Mouse (Mus musculus) gastrocnemius, postnatal 14 days (tissue): ENCODE data around the gene Apol9a. TPM values are rescaled to one million over a fixed set of nuclear protein-coding genes. Genes with fewer than 3 reads are reported as not detected.
A peak's percentile ranks its signal among the peaks of the same experiment; 100 is the strongest.
"Not testable (repeated sequence)": the region's sequence is repeated elsewhere in the genome, so short reads cannot be mapped to it uniquely, and the experiment has no call there.

Experiments
- DNase-seq: peaks from one replicate; pipeline ENCODE4 v3.0.0; 2021; ENCODE audit warnings: mixed read lengths
- intact Hi-C: fragments of 180-260 bp; cut with DNase I; formaldehyde crosslinking; loops from one replicate; pipeline ENCODE4 v1.15.1; 2025; ENCODE audit warnings: low total_unique reads
- long read RNA-seq, 2 experiments: library from polyadenylated mRNA; stranded (forward); transcript quantifications; one replicate each; pipeline ENCODE4 v2.0.0; 2021
- total RNA-seq, 2 experiments: library from RNA; stranded (reverse); gene quantifications; 2 replicates each; pipeline ENCODE4 v1.2.3; 2021

The Apol9a gene
- total RNA-seq = not detected
- long read RNA-seq, experiment 1 = 0 reads
- long read RNA-seq, experiment 2 = 0 reads

- DNase-seq, intact Hi-C loops: not testable (repeated sequence)
Measured at GRCm38 (mm10) chr15:77411035-77411434, at the start of gene Apol9a. Gene Apol9a, minus strand, starts transcription at chr15:77411135.

GRCm38 (mm10) chr15:77449927-77450326, 39.0 kb upstream of the Apol9a start:
- peak; percentile 6 for DNase-seq
- intact Hi-C loops = not testable (repeated sequence)

- DNase-seq, intact Hi-C loops: not testable (repeated sequence)
Measured at GRCm38 (mm10) chr15:77447392-77447791, 36.5 kb upstream of the Apol9a start, which contains the start of gene Apol7b. Gene Apol7b, minus strand, starts transcription at chr15:77447492.

GRCm38 (mm10) chr15:77445668-77446067, 34.7 kb upstream of the Apol9a start:
- intact Hi-C loops, DNase-seq: not testable (repeated sequence)

- not testable (repeated sequence) for DNase-seq
Measured at GRCm38 (mm10) chr15:77444746-77445145, 33.8 kb upstream of the Apol9a start.

GRCm38 (mm10) chr15:77428690-77429448, 17.9 kb upstream of the Apol9a start:
- DNase-seq, intact Hi-C loops: not testable (repeated sequence)

More at GRCm38 (mm10) chr15:77444746-77445145, 33.8 kb upstream of the Apol9a start:
- intact Hi-C loops = not testable (repeated sequence)

GRCm38 (mm10) chr15:77422925-77423324, 12.0 kb upstream of the Apol9a start:
- intact Hi-C loops, DNase-seq: not testable (repeated sequence)

GRCm38 (mm10) chr15:77419657-77420056, 8.7 kb upstream of the Apol9a start:
- DNase-seq, intact Hi-C loops: not testable (repeated sequence)

- intact Hi-C loops, DNase-seq: not testable (repeated sequence)
Measured at GRCm38 (mm10) chr15:77416655-77417333, 5.9 kb upstream of the Apol9a start.

- intact Hi-C loops, DNase-seq: not testable (repeated sequence)
Measured at GRCm38 (mm10) chr15:77415653-77416052, 4.7 kb upstream of the Apol9a start.

GRCm38 (mm10) chr15:77412695-77413094, 1.8 kb upstream of the Apol9a start:
- intact Hi-C loops, DNase-seq: not testable (repeated sequence)

GRCm38 (mm10) chr15:77406370-77406769, 4.6 kb downstream of the Apol9a start:
- not testable (repeated sequence) for DNase-seq

GRCm38 (mm10) chr15:77399027-77399426, 11.9 kb downstream of the Apol9a start, which contains the start of gene Apol7a:
Gene Apol7a, minus strand, starts transcription at chr15:77399110.
- peak; percentile 17 for DNase-seq
- intact Hi-C loops = not testable (repeated sequence)

More at GRCm38 (mm10) chr15:77406370-77406769, 4.6 kb downstream of the Apol9a start:
- intact Hi-C loops = not testable (repeated sequence)

- peak; percentile 40 for DNase-seq
- intact Hi-C loops = not testable (repeated sequence)
Measured at GRCm38 (mm10) chr15:77397450-77398132, 13.3 kb downstream of the Apol9a start.

GRCm38 (mm10) chr15:77393832-77394231, 17.1 kb downstream of the Apol9a start:
- intact Hi-C loops, DNase-seq: not testable (repeated sequence)

GRCm38 (mm10) chr15:77387462-77387861, 23.5 kb downstream of the Apol9a start:
- no peak for DNase-seq
- intact Hi-C loops = no loop called here

- DNase-seq = no peak
- intact Hi-C loops = no loop called here
Measured at GRCm38 (mm10) chr15:77384340-77385030, 26.4 kb downstream of the Apol9a start.

- no peak for DNase-seq
- intact Hi-C loops = no loop called here
Measured at GRCm38 (mm10) chr15:77382880-77383279, 28.1 kb downstream of the Apol9a start.

GRCm38 (mm10) chr15:77382271-77382850, 28.6 kb downstream of the Apol9a start:
- intact Hi-C loops = no loop called here
- DNase-seq = no peak
